Mouse (Mus musculus) embryonic fibroblast, embryonic 13.5 days (primary cell): ENCODE measurements around the gene Ppp1r12b.

Experiments used
- CTCF ChIP-seq: IDR thresholded peaks from 2 replicates; pipeline ENCODE4 v1.5.1; 2011; ENCODE audit warnings: mild to moderate bottlenecking, control low read depth, low read length, moderate library complexity, borderline replicate concordance; ENCODE audit not compliant: insufficient read depth
- POLR2A ChIP-seq: IDR thresholded peaks from 2 replicates; pipeline ENCODE4 v1.6.1; 2011; ENCODE audit warnings: low read depth, mild to moderate bottlenecking, control low read depth, low read length, moderate library complexity

DNA sequence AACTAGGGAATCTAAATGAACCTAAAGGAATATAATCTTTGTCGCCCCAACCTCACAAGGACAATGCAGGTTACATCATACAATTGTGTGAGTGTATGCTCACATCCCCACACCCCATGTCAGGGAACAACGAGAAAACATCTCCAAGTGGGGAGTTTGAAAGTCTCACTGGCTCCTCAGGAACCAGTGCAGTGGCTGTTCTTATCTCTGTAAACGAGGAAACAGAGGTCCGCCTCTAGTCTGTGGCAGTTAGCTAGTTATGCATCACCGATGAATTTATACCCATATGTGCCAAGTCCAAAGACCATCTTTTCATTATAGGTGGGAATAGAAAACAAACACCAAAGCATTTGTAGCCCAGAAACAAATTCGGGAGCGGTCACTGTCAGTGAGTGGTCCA lies 194.2 kb downstream of the Ppp1r12b start:
- TF ChIP-seq POLR2A (no peak), CTCF (no peak)
